Mouse (Mus musculus) megakaryocyte, embryonic 14.5 days (primary cell): ENCODE results near the gene Pnpla2.

Source experiments
- FLI1 ChIP-seq: IDR thresholded peaks from 2 replicates; pipeline ENCODE4 v1.6.1; 2012; ENCODE audit warnings: low read length, inconsistent platforms, mixed read lengths
- GATA1 ChIP-seq: IDR thresholded peaks from 3 replicates; pipeline ENCODE4 v1.6.1; 2012; ENCODE audit warnings: mixed read lengths, low read length, inconsistent platforms, borderline replicate concordance

GRCm38 (mm10) chr7:141486239-141486638, 31.2 kb downstream of the Pnpla2 start:
- TF ChIP-seq GATA1 (no peak), FLI1 (no peak)
